Mouse (Mus musculus) midbrain, postnatal 0 days (tissue): Measurements from ENCODE around the gene Tns2. TPM values are rescaled to one million over a fixed set of nuclear protein-coding genes. Genes with fewer than 3 reads are reported as not detected.
"Not testable (repeated sequence)": the region's sequence is repeated elsewhere in the genome, so short reads cannot be mapped to it uniquely, and the experiment has no call there.

ENCODE experiments used
- ATAC-seq: fragments of 200-750 bp; cut with Nextera tagmentation; 2 replicates; pipeline ENCODE4 v1.8.0; 2017; ENCODE audit warnings: moderate number of reproducible peaks, mild to moderate bottlenecking, moderate TSS enrichment, moderate library complexity; ENCODE audit not compliant: low FRiP score
- DNase-seq: peaks from one replicate; pipeline ENCODE4 v3.0.0-alpha.2; 2015; ENCODE audit warnings: low spot score
- H3K27ac ChIP-seq: fragments of 300-500 bp; sonication (generic); 2 replicates; pipeline ENCODE4 v1.5.1; 2014; ENCODE audit warnings: low read depth, mild to moderate bottlenecking, low read length, mixed read lengths
- H3K27me3 ChIP-seq: fragments of 300-500 bp; sonication (generic); 2 replicates; pipeline ENCODE4 v1.6.1; 2014; ENCODE audit warnings: low read length, control low read depth, mixed read lengths; ENCODE audit not compliant: insufficient read depth
- H3K36me3 ChIP-seq: fragments of 300-500 bp; sonication (generic); 2 replicates; pipeline ENCODE4 v1.6.1; 2014; ENCODE audit warnings: low read length, control low read depth, mixed read lengths; ENCODE audit not compliant: insufficient read depth
- H3K4me1 ChIP-seq: fragments of 300-500 bp; sonication (generic); 2 replicates; pipeline ENCODE4 v1.6.1; 2014; ENCODE audit warnings: mild to moderate bottlenecking, control low read depth, antibody characterized with exemption, low read length, mixed read lengths; ENCODE audit not compliant: insufficient read depth
- H3K4me2 ChIP-seq: fragments of 300-500 bp; sonication (generic); 2 replicates; pipeline ENCODE4 v1.6.1; 2014; ENCODE audit warnings: low read depth, mild to moderate bottlenecking, low read length, mixed read lengths; ENCODE audit not compliant: poor library complexity, severe bottlenecking
- H3K4me3 ChIP-seq: fragments of 300-500 bp; sonication (generic); 2 replicates; pipeline ENCODE4 v1.5.1; 2014; ENCODE audit warnings: low read depth, mild to moderate bottlenecking, low read length, moderate library complexity
- H3K9ac ChIP-seq: fragments of 300-500 bp; sonication (generic); replicated peaks from 2 replicates; pipeline ENCODE4 v1.6.1; 2014; ENCODE audit warnings: mild to moderate bottlenecking, low read length, moderate library complexity, mixed read lengths; ENCODE audit not compliant: poor library complexity, severe bottlenecking
- H3K9me3 ChIP-seq: fragments of 300-500 bp; sonication (generic); 2 replicates; pipeline ENCODE4 v1.6.1; 2016; ENCODE audit warnings: low read length, control low read depth
- CTCF ChIP-seq: IDR thresholded peaks from 2 replicates; pipeline ENCODE4 v1.5.1; 2016; ENCODE audit warnings: antibody characterized with exemption, mild to moderate bottlenecking
- WGBS: fragments of 180-500 bp; shearing (Covaris S2); extraction: QIAGEN DNeasy Blood & Tissue Kit; methylation state at CpG from one replicate; pipeline ENCODE4 v1.1.7; 2014; 5-methylcytosine and 5-hydroxymethylcytosine counted together
- polyA plus RNA-seq: library from polyadenylated mRNA; unstranded; fragments of >200 nt; fragmentation: Nextera tagmentation; extraction: Ambion mirVana; gene quantifications from 2 replicates; pipeline ENCODE4 v1.2.1, GENCODE M21; 2015
- total RNA-seq: library from RNA; depleted of rRNA; stranded (reverse); fragments of >200 nt; gene quantifications from 2 replicates; pipeline ENCODE4 v1.2.3, GENCODE M21; 2014

Gene Tns2
- total and polyA plus RNA-seq, 2 experiments from 2014 or later: 5.1 to 18.1 TPM

DNA sequence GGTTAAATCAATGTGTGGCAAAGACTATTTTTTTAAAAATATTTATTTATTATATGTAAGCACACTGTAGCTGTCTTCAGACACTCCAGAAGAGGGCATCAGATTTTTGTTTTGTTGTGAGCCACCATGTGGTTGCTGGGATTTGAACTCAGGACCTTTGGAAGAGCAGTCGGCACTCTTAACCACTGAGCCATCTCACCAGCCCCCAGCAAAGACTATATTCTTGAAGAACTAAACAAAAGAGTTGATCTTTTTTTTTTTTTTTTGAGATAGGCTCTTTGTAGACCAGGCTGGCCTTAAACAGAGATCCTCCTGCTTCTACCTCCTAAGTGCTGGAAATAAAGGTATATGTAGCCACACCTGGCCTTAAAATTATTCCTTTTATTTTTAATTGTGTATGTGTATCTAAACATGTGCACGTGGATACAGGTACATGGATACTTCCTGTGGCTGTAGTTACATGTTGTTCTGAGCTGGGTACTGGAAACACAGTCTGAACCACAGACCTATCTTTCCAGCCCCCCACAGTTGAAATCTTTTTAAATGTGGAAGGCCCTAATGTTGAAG lies 23.0 kb upstream of the Tns2 start:
- WGBS: 87% methylated on average over 2 of the region's 2 CpGs
- peaks cover 5% of the 10 kb centered on the region; the same call in 1 of the 2 replicates for H3K4me1 ChIP-seq
- no peak for DNase-seq

GRCm38 (mm10) chr15:102079221-102079620 lies 21.0 kb upstream of the Tns2 start:
- no peak for ATAC-seq

More for the DNA sequence above, 23.0 kb upstream of the Tns2 start:
- Histone ChIP-seq H3K27ac (no peak overlapping the region), H3K9ac (no peak overlapping the region), H3K27me3 (no peaks in the 10 kb centered on the region), H3K36me3 (no peaks in the 10 kb centered on the region; the same call in 1 of the 2 replicates), H3K4me2 (no peak overlapping the region), H3K9me3 (no peaks in the 10 kb centered on the region), H3K4me3 (no peak overlapping the region)
- TF ChIP-seq CTCF: no peak
- no peak for ATAC-seq

DNA sequence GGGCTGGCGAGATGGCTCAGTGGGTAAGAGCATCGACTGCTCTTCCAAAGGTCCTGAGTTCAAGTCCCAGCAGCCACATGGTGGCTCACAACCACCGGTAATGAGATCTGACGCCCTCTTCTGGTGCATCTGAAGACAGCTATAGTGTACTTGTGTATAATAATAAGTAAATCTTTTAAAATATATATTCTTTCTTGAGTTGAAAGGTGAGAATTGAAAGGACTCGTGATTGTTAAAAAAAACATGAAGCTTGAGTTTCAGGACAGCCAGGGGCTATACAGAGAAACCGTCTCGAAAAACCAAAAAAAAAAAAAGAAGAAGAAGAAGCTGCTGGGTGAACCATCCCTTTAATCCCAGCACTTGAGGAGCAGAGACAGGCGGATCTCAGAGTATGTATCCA lies 20.3 kb upstream of the Tns2 start:
- H3K36me3 ChIP-seq: peaks cover 12% of the 10 kb centered on the region
- not testable (repeated sequence) for DNase-seq, H3K9ac ChIP-seq, H3K9me3 ChIP-seq, H3K27me3 ChIP-seq, H3K27ac ChIP-seq, H3K4me1 ChIP-seq, ATAC-seq, H3K4me3 ChIP-seq, H3K4me2 ChIP-seq
- 74% methylated on average over 8 of the region's 8 CpGs for WGBS

More at GRCm38 (mm10) chr15:102079221-102079620, 21.0 kb upstream of the Tns2 start:
- H3K36me3 ChIP-seq: peaks cover 7% of the 10 kb centered on the region
- 77% methylated on average over 4 of the region's 4 CpGs for WGBS
- H3K27me3 ChIP-seq: no peaks in the 10 kb centered on the region
- H3K4me1 ChIP-seq: peaks cover 5% of the 10 kb centered on the region; the same call in 1 of the 2 replicates
- H3K4me2 ChIP-seq: no peak overlapping the region
- no peak for DNase-seq
- no peak overlapping the region for H3K4me3 ChIP-seq
- TF ChIP-seq CTCF: no peak
- no peaks in the 10 kb centered on the region for H3K9me3 ChIP-seq
- H3K9ac ChIP-seq: no peak overlapping the region
- no peak overlapping the region for H3K27ac ChIP-seq

- peaks cover under 1% of the 10 kb centered on the region; the same call in 1 of the 2 replicates for H3K4me1 ChIP-seq
- H3K9ac ChIP-seq: no peak overlapping the region
- no peak overlapping the region for H3K4me3 ChIP-seq
- no peak overlapping the region for H3K27ac ChIP-seq
- no peaks in the 10 kb centered on the region for H3K9me3 ChIP-seq
- peaks cover 12% of the 10 kb centered on the region for H3K36me3 ChIP-seq
- H3K27me3 ChIP-seq: no peaks in the 10 kb centered on the region
- peak; percentile 45 for TF ChIP-seq CTCF
- no peak overlapping the region for H3K4me2 ChIP-seq
- ATAC-seq (no peak), DNase-seq (no peak)
- 67% methylated on average over 2 of the region's 2 CpGs for WGBS
Measured at GRCm38 (mm10) chr15:102080429-102080828, 19.8 kb upstream of the Tns2 start.

GRCm38 (mm10) chr15:102082148-102082547 lies 18.1 kb upstream of the Tns2 start:
- H3K4me3 ChIP-seq: no peak overlapping the region
- H3K9me3 ChIP-seq: no peaks in the 10 kb centered on the region
- WGBS: 94% methylated on average over 4 of the region's 4 CpGs
- no peak overlapping the region for H3K27ac ChIP-seq
- no peaks in the 10 kb centered on the region for H3K27me3 ChIP-seq
- H3K9ac ChIP-seq: no peak overlapping the region
- ATAC-seq: no peak
- no peak for TF ChIP-seq CTCF
- DNase-seq: no peak
- peaks cover 19% of the 10 kb centered on the region for H3K36me3 ChIP-seq
- H3K4me1 ChIP-seq: no peaks in the 10 kb centered on the region
- H3K4me2 ChIP-seq: no peak overlapping the region

GRCm38 (mm10) chr15:102083028-102083427 lies 17.2 kb upstream of the Tns2 start:
- WGBS: 89% methylated on average over 4 of the region's 4 CpGs
- no peaks in the 10 kb centered on the region for H3K27me3 ChIP-seq
- ATAC-seq: no peak
- H3K4me3 ChIP-seq: no peak overlapping the region
- H3K9me3 ChIP-seq: no peaks in the 10 kb centered on the region
- no peaks in the 10 kb centered on the region for H3K4me1 ChIP-seq
- no peak overlapping the region for H3K27ac ChIP-seq
- no peak for DNase-seq
- no peak for TF ChIP-seq CTCF
- H3K36me3 ChIP-seq: peaks cover 26% of the 10 kb centered on the region
- no peak overlapping the region for H3K9ac ChIP-seq
- H3K4me2 ChIP-seq: no peak overlapping the region
